Mouse (Mus musculus) limb, embryonic 13.5 days (tissue): ENCODE data around the gene Nbas. TPM values are rescaled to one million over a fixed set of nuclear protein-coding genes. Genes with fewer than 3 reads are reported as not detected.

Experiments used
- ATAC-seq: fragments of 200-750 bp; cut with Nextera tagmentation; 2 replicates; pipeline ENCODE4 v1.8.0; 2017; ENCODE audit warnings: low read depth, moderate number of reproducible peaks, moderate TSS enrichment; ENCODE audit not compliant: low FRiP score
- H3K27ac ChIP-seq: fragments of 300-500 bp; sonication (generic); 2 replicates; pipeline ENCODE4 v1.5.1; 2015; ENCODE audit warnings: inconsistent platforms, mild to moderate bottlenecking, moderate library complexity
- H3K27me3 ChIP-seq: fragments of 300-500 bp; sonication (generic); 2 replicates; pipeline ENCODE4 v1.6.1; 2015; ENCODE audit warnings: mild to moderate bottlenecking, inconsistent platforms
- H3K36me3 ChIP-seq: fragments of 300-500 bp; sonication (generic); 2 replicates; pipeline ENCODE4 v1.6.1; 2015; ENCODE audit warnings: inconsistent platforms, mild to moderate bottlenecking, moderate library complexity
- H3K4me1 ChIP-seq: fragments of 300-500 bp; sonication (generic); 2 replicates; pipeline ENCODE4 v1.6.1; 2015; ENCODE audit warnings: inconsistent platforms
- H3K4me2 ChIP-seq: fragments of 300-500 bp; sonication (generic); replicated peaks from 2 replicates; pipeline ENCODE4 v1.6.1; 2015; ENCODE audit warnings: inconsistent platforms, mild to moderate bottlenecking, moderate library complexity
- H3K4me3 ChIP-seq: fragments of 300-500 bp; sonication (generic); 2 replicates; pipeline ENCODE4 v1.5.1; 2015; ENCODE audit warnings: moderate library complexity, mild to moderate bottlenecking, inconsistent platforms
- H3K9ac ChIP-seq: fragments of 300-500 bp; sonication (generic); 2 replicates; pipeline ENCODE4 v1.6.1; 2015; ENCODE audit warnings: mild to moderate bottlenecking, inconsistent platforms
- H3K9me3 ChIP-seq: fragments of 300-500 bp; sonication (generic); 2 replicates; pipeline ENCODE4 v1.6.1; 2016; ENCODE audit warnings: inconsistent platforms
- WGBS: fragments of 180-500 bp; shearing (Covaris S2); methylation state at CpG from one replicate; pipeline ENCODE4 v1.1.7; 2015; 5-methylcytosine and 5-hydroxymethylcytosine counted together
- polyA plus RNA-seq: library from polyadenylated mRNA; unstranded; fragments of >200 nt; fragmentation: Nextera tagmentation; extraction: Ambion mirVana; gene quantifications from 2 replicates; pipeline ENCODE4 v1.2.1, GENCODE M21; 2015

Gene Nbas
- polyA plus RNA-seq, 1 experiment from 2014 or later: 15.9 TPM

GRCm38 (mm10) chr12:13486278-13486677 lies 217.3 kb downstream of the Nbas start:
- 73% methylated on average over 3 of the region's 3 CpGs for WGBS
- Histone ChIP-seq H3K4me1 (0 out of 2 replicates have a peak, but pooled peaks cover 3% of the 10 kb centered on the region), H3K4me3 (no peak overlapping the region), H3K27ac (0 out of 2 replicates have a peak overlapping the region, but pooled peaks have one; percentile 22), H3K9me3 (no peaks in the 10 kb centered on the region), H3K4me2 (no peak overlapping the region), H3K9ac (no peak overlapping the region), H3K36me3 (peaks cover 10% of the 10 kb centered on the region), H3K27me3 (no peaks in the 10 kb centered on the region)
- no peak for ATAC-seq

- Histone ChIP-seq H3K9me3 (no peaks in the 10 kb centered on the region), H3K27me3 (no peaks in the 10 kb centered on the region), H3K27ac (no peak overlapping the region), H3K36me3 (no peaks in the 10 kb centered on the region), H3K9ac (no peak overlapping the region), H3K4me2 (no peak overlapping the region), H3K4me1 (no peaks in the 10 kb centered on the region), H3K4me3 (no peak overlapping the region)
- no peak for ATAC-seq
- 86% methylated on average over 6 of the region's 6 CpGs for WGBS
Measured at GRCm38 (mm10) chr12:13497211-13497610, 228.3 kb downstream of the Nbas start.

GRCm38 (mm10) chr12:13499237-13499889 lies 230.4 kb downstream of the Nbas start:
- Histone ChIP-seq H3K36me3 (no peaks in the 10 kb centered on the region), H3K9ac (no peak overlapping the region), H3K4me3 (no peak overlapping the region), H3K27me3 (no peaks in the 10 kb centered on the region), H3K4me1 (no peaks in the 10 kb centered on the region), H3K27ac (no peak overlapping the region), H3K9me3 (no peaks in the 10 kb centered on the region), H3K4me2 (no peak overlapping the region)
- 81% methylated on average over 10 of the region's 10 CpGs for WGBS
- no peak for ATAC-seq

- no peaks in the 10 kb centered on the region for H3K9me3 ChIP-seq
- WGBS: 91% methylated on average over 3 of the region's 3 CpGs
Measured at GRCm38 (mm10) chr12:13500191-13500590, 231.3 kb downstream of the Nbas start.

GRCm38 (mm10) chr12:13504771-13505444 lies 236.0 kb downstream of the Nbas start:
- Histone ChIP-seq H3K27ac (no peak overlapping the region), H3K27me3 (no peaks in the 10 kb centered on the region), H3K9ac (no peak overlapping the region), H3K4me2 (no peak overlapping the region), H3K9me3 (no peaks in the 10 kb centered on the region), H3K4me1 (no peaks in the 10 kb centered on the region), H3K4me3 (no peak overlapping the region), H3K36me3 (no peaks in the 10 kb centered on the region)
- 81% methylated on average over 5 of the region's 5 CpGs for WGBS
- ATAC-seq: no peak

More at GRCm38 (mm10) chr12:13500191-13500590, 231.3 kb downstream of the Nbas start:
- H3K4me3 ChIP-seq: no peak overlapping the region
- H3K27ac ChIP-seq: no peak overlapping the region
- H3K36me3 ChIP-seq: no peaks in the 10 kb centered on the region
- H3K9ac ChIP-seq: no peak overlapping the region
- no peak overlapping the region for H3K4me2 ChIP-seq
- ATAC-seq: no peak
- no peaks in the 10 kb centered on the region for H3K27me3 ChIP-seq
- no peaks in the 10 kb centered on the region for H3K4me1 ChIP-seq

GRCm38 (mm10) chr12:13518082-13518481 lies 249.1 kb downstream of the Nbas start:
- Histone ChIP-seq H3K9me3 (0 out of 2 replicates have a peak, but pooled peaks cover 3% of the 10 kb centered on the region), H3K36me3 (peaks cover 49% of the 10 kb centered on the region), H3K27ac (no peak overlapping the region), H3K4me2 (no peak overlapping the region), H3K4me3 (no peak overlapping the region), H3K4me1 (no peaks in the 10 kb centered on the region), H3K27me3 (no peaks in the 10 kb centered on the region), H3K9ac (no peak overlapping the region)
- ATAC-seq: no peak
- 11% methylated on average over 1 of the region's 1 CpGs for WGBS

GRCm38 (mm10) chr12:13519413-13519812 lies 250.5 kb downstream of the Nbas start:
- H3K36me3 ChIP-seq: peaks cover 48% of the 10 kb centered on the region
- H3K9me3 ChIP-seq: 0 out of 2 replicates have a peak, but pooled peaks cover 3% of the 10 kb centered on the region
- no peak for ATAC-seq
- no peak overlapping the region for H3K4me3 ChIP-seq
- H3K4me2 ChIP-seq: no peak overlapping the region
- no peak overlapping the region for H3K27ac ChIP-seq
- WGBS: 92% methylated on average over 6 of the region's 6 CpGs
- H3K9ac ChIP-seq: no peak overlapping the region
- no peaks in the 10 kb centered on the region for H3K27me3 ChIP-seq
- H3K4me1 ChIP-seq: no peaks in the 10 kb centered on the region

- ATAC-seq: no peak
- WGBS: 80% methylated on average over 1 of the region's 1 CpGs
- H3K27me3 ChIP-seq: no peaks in the 10 kb centered on the region
- no peak overlapping the region for H3K9ac ChIP-seq
- H3K27ac ChIP-seq: no peak overlapping the region
- H3K36me3 ChIP-seq: peaks cover 6% of the 10 kb centered on the region
- no peaks in the 10 kb centered on the region for H3K4me1 ChIP-seq
- H3K4me3 ChIP-seq: no peak overlapping the region
- H3K9me3 ChIP-seq: no peaks in the 10 kb centered on the region
- no peak overlapping the region for H3K4me2 ChIP-seq
Measured at GRCm38 (mm10) chr12:13532731-13533365, 263.9 kb downstream of the Nbas start.

- ATAC-seq: no peak
- Histone ChIP-seq H3K4me2 (no peak overlapping the region), H3K27me3 (no peaks in the 10 kb centered on the region), H3K9ac (no peak overlapping the region), H3K27ac (no peak overlapping the region), H3K4me3 (no peak overlapping the region), H3K36me3 (peaks cover 6% of the 10 kb centered on the region), H3K4me1 (no peaks in the 10 kb centered on the region), H3K9me3 (no peaks in the 10 kb centered on the region)
- 94% methylated on average over 4 of the region's 4 CpGs for WGBS
Measured at GRCm38 (mm10) chr12:13539171-13539570, 270.2 kb downstream of the Nbas start.

GRCm38 (mm10) chr12:13543806-13544205 lies 274.9 kb downstream of the Nbas start:
- no peaks in the 10 kb centered on the region for H3K4me1 ChIP-seq
- no peaks in the 10 kb centered on the region for H3K27me3 ChIP-seq
- no peak overlapping the region for H3K9ac ChIP-seq
- no peaks in the 10 kb centered on the region for H3K36me3 ChIP-seq
- no peak overlapping the region for H3K4me3 ChIP-seq
- no peak overlapping the region for H3K27ac ChIP-seq
- no peak for ATAC-seq
- 84% methylated on average over 5 of the region's 5 CpGs for WGBS
- no peak overlapping the region for H3K4me2 ChIP-seq
- no peaks in the 10 kb centered on the region for H3K9me3 ChIP-seq

GRCm38 (mm10) chr12:13563646-13564289 lies 294.8 kb downstream of the Nbas start:
- no peaks in the 10 kb centered on the region for H3K9me3 ChIP-seq
- H3K4me1 ChIP-seq: no peaks in the 10 kb centered on the region
- no peak overlapping the region for H3K4me3 ChIP-seq
- H3K9ac ChIP-seq: no peak overlapping the region
- H3K27me3 ChIP-seq: no peaks in the 10 kb centered on the region
- H3K36me3 ChIP-seq: 0 out of 2 replicates have a peak, but pooled peaks cover 11% of the 10 kb centered on the region
- H3K4me2 ChIP-seq: no peak overlapping the region
- H3K27ac ChIP-seq: no peak overlapping the region
- WGBS: 72% methylated on average over 5 of the region's 5 CpGs
- no peak for ATAC-seq

- Histone ChIP-seq H3K4me3 (no peak overlapping the region), H3K4me2 (no peak overlapping the region), H3K27me3 (no peaks in the 10 kb centered on the region), H3K9ac (no peak overlapping the region), H3K4me1 (no peaks in the 10 kb centered on the region), H3K36me3 (0 out of 2 replicates have a peak, but pooled peaks cover 11% of the 10 kb centered on the region), H3K9me3 (no peaks in the 10 kb centered on the region), H3K27ac (no peak overlapping the region)
- WGBS: 79% methylated on average over 2 of the region's 2 CpGs
- ATAC-seq: no peak
Measured at GRCm38 (mm10) chr12:13564330-13564729, 295.4 kb downstream of the Nbas start.
